Mouse (Mus musculus): ENCODE results near the gene Prss36. TPM values are rescaled to one million over a fixed set of nuclear protein-coding genes. Genes with fewer than 3 reads are reported as not detected.
"Not testable (repeated sequence)": the region's sequence is repeated elsewhere in the genome, so short reads cannot be mapped to it uniquely, and the experiment has no call there.

Prss36 gene
- total RNA-seq, 2 experiments from 2014 or later = 6.1 to 7.1 TPM

DNA sequence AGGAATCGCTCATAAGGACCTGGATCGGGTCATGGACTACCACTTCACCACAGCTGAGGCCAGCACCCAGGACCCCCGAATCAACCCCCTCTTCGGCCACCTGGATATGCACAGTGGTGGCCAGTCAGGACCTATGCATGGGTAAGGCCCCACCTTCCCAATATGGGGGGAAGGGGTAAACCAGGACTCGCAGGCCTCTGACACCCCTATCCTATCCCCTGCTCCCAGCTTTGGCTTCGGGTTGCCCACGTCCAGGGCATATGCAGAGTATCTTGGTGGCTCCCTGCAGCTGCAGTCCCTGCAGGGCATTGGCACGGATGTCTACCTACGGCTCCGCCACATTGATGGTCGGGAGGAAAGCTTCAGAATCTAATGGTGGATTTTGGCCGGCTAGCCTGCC is 38.6 kb downstream of the Prss36 start:
- no peak for DNase-seq (ENCODE audit: low spot score)

- DNase-seq (ENCODE audit: low spot score) = peak; percentile 84
Observed at GRCm38 (mm10) chr7:127903971-127904796, 42.3 kb downstream of the Prss36 start, which contains the start of gene Bckdk. Bckdk (plus strand) TSS chr7:127904082.

DNA sequence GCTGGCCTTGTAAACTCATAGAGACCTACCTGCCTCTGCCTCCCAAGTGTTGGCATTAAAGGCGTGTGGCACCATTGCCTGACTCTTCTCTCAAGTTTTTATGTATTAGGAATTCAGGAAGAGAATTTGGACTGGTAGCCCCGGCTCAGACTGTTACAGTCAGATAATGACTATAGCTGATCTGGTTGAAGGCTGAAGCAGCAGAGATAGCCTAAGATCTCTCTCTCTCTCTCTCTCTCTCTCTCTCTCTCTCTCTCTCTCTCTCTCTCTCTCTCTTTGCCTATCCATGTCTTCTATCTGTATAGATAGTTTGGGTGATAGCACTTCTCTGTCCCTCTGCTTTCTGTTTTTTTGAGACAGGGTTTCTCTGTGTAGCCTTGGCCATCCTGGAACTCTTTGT is 44.8 kb downstream of the Prss36 start:
- no peak for DNase-seq (ENCODE audit: low spot score)

GRCm38 (mm10) chr7:127899997-127900396 is 46.5 kb downstream of the Prss36 start:
- DNase-seq (ENCODE audit: low spot score) = no peak

- DNase-seq (ENCODE audit: low spot score) = no peak
Observed at GRCm38 (mm10) chr7:127898179-127898956, 48.2 kb downstream of the Prss36 start.

DNA sequence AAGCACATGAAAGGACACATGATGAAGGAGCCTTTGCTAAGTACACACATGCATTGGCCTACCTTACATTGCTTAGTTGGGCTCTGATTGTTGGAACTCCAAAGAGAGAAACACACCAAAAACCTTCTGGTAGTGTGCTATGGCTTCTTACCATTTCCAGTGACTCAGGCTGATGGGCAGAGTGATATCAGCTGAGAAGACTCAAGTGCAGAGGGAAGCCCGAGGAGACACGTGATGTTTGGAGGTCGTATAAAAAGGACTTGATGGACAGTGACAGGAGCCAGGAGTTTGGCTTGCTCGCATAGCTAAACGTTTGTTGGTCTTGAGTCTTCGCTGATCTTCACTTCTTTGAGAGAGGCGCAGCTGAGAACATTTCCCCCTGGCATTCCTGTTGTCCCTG is 49.0 kb downstream of the Prss36 start:
- no peak for DNase-seq (ENCODE audit: low spot score)

DNA sequence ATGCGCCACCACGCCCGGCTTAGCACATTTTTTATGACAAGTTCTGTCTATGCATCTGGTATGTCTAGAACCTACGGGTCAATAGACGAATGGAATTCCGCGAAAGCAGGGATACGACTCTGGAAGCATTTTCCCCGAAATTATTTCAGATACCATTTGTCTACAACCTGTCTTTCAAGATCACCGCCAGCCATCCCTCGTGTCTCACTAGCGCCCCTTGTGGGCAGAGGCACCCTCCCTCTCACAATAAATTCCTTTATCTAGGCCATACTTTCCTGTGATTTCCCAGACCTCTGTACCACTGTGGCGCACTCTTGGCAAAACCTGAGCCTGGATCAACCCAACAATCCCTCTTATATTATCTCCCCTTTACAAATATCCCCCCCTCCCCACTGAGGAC is 50.1 kb downstream of the Prss36 start:
- peak; percentile 60 for DNase-seq (ENCODE audit: low spot score)

DNA sequence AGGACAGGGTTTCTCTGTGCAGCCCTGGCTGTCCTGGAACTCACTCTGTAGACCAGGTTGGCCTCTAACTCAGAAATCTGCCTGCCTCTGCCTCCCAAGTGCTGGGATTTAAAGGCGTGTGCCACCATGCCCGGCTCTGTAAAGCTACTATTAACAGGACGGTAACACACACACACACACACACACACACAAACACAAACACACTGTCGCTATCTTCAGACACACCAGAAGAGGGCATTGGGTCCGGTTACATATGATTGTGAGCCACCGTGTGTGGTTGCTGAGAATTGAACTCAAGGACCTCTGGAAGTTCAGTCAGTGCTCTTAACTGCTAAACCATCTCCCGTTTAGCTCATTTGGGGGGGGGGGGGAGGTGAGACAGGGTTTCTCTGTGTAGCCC is 50.6 kb downstream of the Prss36 start:
- not testable (repeated sequence) for DNase-seq (ENCODE audit: low spot score)

DNA sequence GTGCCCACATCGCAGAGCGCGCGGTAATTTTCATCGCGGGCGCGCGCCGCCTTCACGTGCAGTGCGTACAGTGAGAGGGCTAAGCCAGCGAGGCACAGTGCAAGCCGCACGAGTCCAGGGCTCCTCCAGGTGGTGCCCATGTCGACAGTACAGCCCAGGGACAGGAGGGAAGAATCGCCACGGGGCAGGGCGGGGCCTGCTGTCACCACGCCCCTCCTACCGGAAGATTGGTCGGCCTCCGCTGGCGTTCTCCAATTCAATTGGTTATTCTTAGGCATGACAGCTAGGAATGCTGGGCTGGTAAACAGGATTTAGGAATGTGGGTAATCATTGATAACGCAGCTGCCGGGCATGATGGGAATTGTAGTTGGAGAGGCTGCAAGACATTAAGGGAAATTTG is 51.1 kb downstream of the Prss36 start, which contains the start of the genes Gm21974 and Vkorc1:
TSS of gene Gm21974 (minus strand) at position 13 of the 400 bp plus-strand sequence.
TSS of gene Vkorc1 (minus strand) at position 176 of the 400 bp plus-strand sequence.
- peak; percentile 97 for DNase-seq (ENCODE audit: low spot score)

GRCm38 (mm10) chr7:127894480-127894879 is 52.0 kb downstream of the Prss36 start:
- no peak for DNase-seq (ENCODE audit: low spot score)

GRCm38 (mm10) chr7:127890798-127891197 is 55.7 kb downstream of the Prss36 start, which contains the start of gene Prss53:
Prss53 (minus strand) TSS chr7:127890970.
- DNase-seq (ENCODE audit: low spot score) = no peak

GRCm38 (mm10) chr7:127888821-127889220 is 57.7 kb downstream of the Prss36 start:
- DNase-seq (ENCODE audit: low spot score) = no peak

GRCm38 (mm10) chr7:127887781-127888180 is 58.7 kb downstream of the Prss36 start:
- no peak for DNase-seq (ENCODE audit: low spot score)

GRCm38 (mm10) chr7:127887191-127887590 is 59.3 kb downstream of the Prss36 start:
- no peak for DNase-seq (ENCODE audit: low spot score)

GRCm38 (mm10) chr7:127886551-127886950 is 60.0 kb downstream of the Prss36 start:
- DNase-seq (ENCODE audit: low spot score) = no peak

- DNase-seq (ENCODE audit: low spot score) = peak; percentile 76
Observed at GRCm38 (mm10) chr7:127885951-127886350, 60.6 kb downstream of the Prss36 start.

Other genes starting within 250 kb of the Prss36 start
- gene Bcl7c, start 237.8 kb downstream of the Prss36 start, total RNA-seq (2021) = 10 to 100 TPM; 26.2 to 37.9 TPM
- gene Ctf1, start 234.0 kb downstream of the Prss36 start, total RNA-seq (2021) = 10 to 100 TPM; 17.3 to 17.5 TPM
- gene Ctf2, start 214.6 kb downstream of the Prss36 start, total RNA-seq (2021) = not detected
- gene Fbxl19, start 202.2 kb downstream of the Prss36 start, total RNA-seq (2021) = 1 to 10 TPM; 1.4 to 1.7 TPM
- gene Orai3, start 176.9 kb downstream of the Prss36 start, total RNA-seq (2021) = 10 to 100 TPM; 11.4 TPM
- 10 to 100 TPM; 16.2 to 17.6 TPM for gene Setd1a, start 170.1 kb downstream of the Prss36 start, total RNA-seq (2021)
- 1 to 10 TPM in 1 of 2 experiments, under 1 TPM in 1; 0.78 to 2.0 TPM for gene Gm49388, start 161.1 kb downstream of the Prss36 start, total RNA-seq (2021)
- 1 to 10 TPM; 4.2 TPM for gene Hsd3b7, start 146.1 kb downstream of the Prss36 start, total RNA-seq (2021)
- 10 to 100 TPM; 46.4 to 56.7 TPM for gene Stx4a, start 122.4 kb downstream of the Prss36 start, total RNA-seq (2021)
- 1 to 10 TPM in 1 of 2 experiments, under 1 TPM in 1; 0.74 to 1.2 TPM for gene Stx1b, start 122.2 kb downstream of the Prss36 start, total RNA-seq (2021)
- gene Zfp646, start 70.5 kb downstream of the Prss36 start, total RNA-seq (2021) = 10 to 100 TPM; 12.4 to 12.6 TPM
- 1 to 10 TPM; 3.2 to 4.1 TPM for gene Zfp668, start 69.9 kb downstream of the Prss36 start, total RNA-seq (2021)
- gene Prss53, start 55.8 kb downstream of the Prss36 start, total RNA-seq (2021) = 1 to 10 TPM; 1.9 TPM
- not detected for gene Gm21974, start 51.3 kb downstream of the Prss36 start, total RNA-seq (2021)
- gene Vkorc1, start 51.1 kb downstream of the Prss36 start, total RNA-seq (2021) = 1 to 10 TPM; 7.5 to 9.9 TPM
- gene Bckdk, start 42.6 kb downstream of the Prss36 start, total RNA-seq (2021) = 100 to 1,000 TPM; 169 to 173 TPM
- 10 to 100 TPM; 23.1 to 24.7 TPM for gene Kat8, start 34.2 kb downstream of the Prss36 start, total RNA-seq (2021)
- not detected for gene Prss8, start 16.6 kb downstream of the Prss36 start, total RNA-seq (2021)
- 10 to 100 TPM; 83.3 to 92.1 TPM for gene Fus, start 20.7 kb upstream of the Prss36 start, total RNA-seq (2021)
- under 1 TPM; 0.16 to 0.55 TPM for gene Pycard, start 47.1 kb upstream of the Prss36 start, total RNA-seq (2021)
- gene Trim72, start 57.2 kb upstream of the Prss36 start, total RNA-seq (2021) = 100 to 1,000 TPM; 195 to 222 TPM
- 1 to 10 TPM; 1.2 to 1.8 TPM for gene Itgam, start 115.9 kb upstream of the Prss36 start, total RNA-seq (2021)
- not detected for gene Gm49368, start 116.0 kb upstream of the Prss36 start, total RNA-seq (2021)
- under 1 TPM; 0.09 to 0.52 TPM for gene Itgax, start 182.8 kb upstream of the Prss36 start, total RNA-seq (2021)
- gene Itgad, start 207.7 kb upstream of the Prss36 start, total RNA-seq (2021) = under 1 TPM in 1 of 2 experiments, not detected in 1; 0.26 TPM